Mouse (Mus musculus): ENCODE data around the gene Apol6.

DNA sequence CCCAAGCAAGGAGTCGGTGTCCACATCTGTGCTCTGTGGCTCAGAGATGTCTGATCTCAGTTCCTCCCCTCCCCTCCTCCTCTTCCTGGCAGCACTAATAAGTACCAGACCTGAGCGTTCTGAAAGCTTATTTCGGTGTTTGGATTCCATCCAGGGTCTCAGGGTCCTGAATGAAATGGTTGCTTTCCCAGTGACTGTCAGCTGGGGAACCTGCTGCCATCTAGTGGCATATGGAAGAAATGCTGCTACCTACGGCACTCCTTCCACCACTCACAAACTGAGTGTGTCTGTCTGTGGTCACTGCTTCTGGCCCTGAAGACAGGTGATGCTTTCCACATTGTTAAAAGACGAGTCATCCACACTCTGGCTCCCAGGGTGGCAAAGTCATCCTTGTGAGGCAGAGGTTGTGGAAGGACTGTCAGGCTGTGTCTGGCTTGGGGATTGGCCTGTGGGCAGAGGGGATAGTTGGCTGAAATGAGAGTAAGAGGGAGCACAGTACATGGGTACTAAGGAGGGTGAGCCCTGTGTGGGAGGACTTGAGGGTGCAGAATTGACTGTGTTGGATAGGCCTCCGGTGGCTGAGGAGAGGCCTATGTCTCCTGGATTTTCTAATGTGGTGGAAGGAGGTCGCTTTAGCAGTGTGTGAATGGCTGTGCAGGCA, 15.1 kb upstream of the Apol6 start:
- TF ChIP-seq CTCF (conservative IDR thresholded peaks at IDR 0.05 in 1 of 2, IDR thresholded peaks at IDR 0.05 in 1 of 2; ENCODE audit: low read depth in 2 of 2, low read length in 2 of 2) (peak; percentile 79 to 82), RAD21 (IDR thresholded peaks at IDR 0.05; ENCODE audit: low read depth, low read length) (peak; percentile 51), EP300 (IDR thresholded peaks at IDR 0.05; ENCODE audit: low read length) (no peak), JUND (conservative IDR thresholded peaks at IDR 0.05; ENCODE audit: low read depth, low read length) (no peak), MYC (IDR thresholded peaks at IDR 0.05; ENCODE audit: low read depth, low read length) (no peak), POLR2A (IDR thresholded peaks at IDR 0.05; ENCODE audit: low read depth, low read length) (no peak)

Measured in CH12.LX (cell line).